Mouse (Mus musculus) kidney, postnatal 25 days (tissue): ENCODE measurements around the gene Lcn8.
"Not testable (repeated sequence)": the region's sequence is repeated elsewhere in the genome, so short reads cannot be mapped to it uniquely, and the experiment has no call there.

Experiments
- DNase-seq, 2 experiments: peaks; one replicate each; pipeline ENCODE4 v3.0.0; 2021; ENCODE audit warnings: mixed read lengths in 2 of 2

Gene Lcn8

DNA sequence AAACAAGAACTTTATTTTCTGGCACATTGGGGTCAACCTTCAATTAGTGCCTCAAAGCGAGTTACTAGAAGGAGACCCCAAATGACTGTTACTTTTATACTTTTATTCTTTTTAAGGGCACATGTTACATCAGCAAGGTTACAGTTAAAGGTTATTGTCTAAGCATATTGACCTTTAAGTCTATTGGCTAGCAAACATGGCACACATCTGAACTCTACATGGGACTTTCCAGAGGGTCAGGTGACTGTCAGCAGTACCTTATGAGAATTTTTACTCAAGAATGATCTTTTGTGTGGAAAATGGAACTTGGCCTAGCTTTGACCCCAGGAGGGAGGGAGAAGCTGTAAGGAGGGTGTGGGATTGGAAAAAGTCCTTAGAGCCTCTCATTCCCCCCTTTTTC lies 13.6 kb downstream of the Lcn8 start:
- DNase-seq: no peak

DNA sequence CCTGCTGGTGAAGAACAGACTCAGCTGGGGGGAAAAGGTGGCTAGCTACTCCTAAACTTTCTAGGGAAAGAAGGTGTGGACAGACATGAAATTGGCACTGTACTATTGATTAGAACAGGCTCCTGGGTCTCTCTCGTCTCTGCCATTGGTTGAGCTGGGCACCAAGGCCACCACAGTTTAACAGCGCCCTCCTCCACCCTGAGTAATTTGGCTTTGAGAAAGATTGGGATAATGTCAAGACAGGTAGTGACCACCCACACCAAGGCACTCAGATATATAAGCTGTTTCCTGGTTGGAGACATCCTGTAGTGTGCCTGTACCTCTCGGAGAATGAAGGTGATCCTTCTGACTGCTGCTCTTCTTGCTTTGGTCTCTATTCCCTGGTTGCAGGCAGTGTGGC lies 23.6 kb downstream of the Lcn8 start, which contains the start of gene Lcn6:
TSS of gene Lcn6 (plus strand) at position 301 of the 400 bp plus-strand sequence.
- DNase-seq: no peak

DNA sequence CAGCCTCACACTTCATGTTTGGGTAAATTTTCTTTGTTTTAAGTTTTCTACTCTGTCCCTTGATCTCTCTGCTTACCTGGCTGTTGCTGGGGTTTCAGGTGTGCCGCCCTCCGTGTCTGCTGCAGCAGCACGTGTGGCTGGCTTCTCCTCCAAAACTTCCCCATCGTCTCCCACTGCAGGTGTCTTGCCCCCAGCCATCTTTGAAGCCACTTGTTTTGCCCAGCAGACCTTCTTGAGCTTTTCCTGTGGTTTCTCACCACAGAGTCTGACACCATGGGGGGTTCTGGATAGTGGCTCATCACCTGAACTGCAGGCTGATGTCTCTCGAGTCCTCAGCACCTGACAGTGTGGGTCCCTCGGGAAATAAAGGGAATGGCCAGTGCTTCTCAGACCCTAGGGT lies 26.6 kb downstream of the Lcn8 start:
- no peak for DNase-seq

DNA sequence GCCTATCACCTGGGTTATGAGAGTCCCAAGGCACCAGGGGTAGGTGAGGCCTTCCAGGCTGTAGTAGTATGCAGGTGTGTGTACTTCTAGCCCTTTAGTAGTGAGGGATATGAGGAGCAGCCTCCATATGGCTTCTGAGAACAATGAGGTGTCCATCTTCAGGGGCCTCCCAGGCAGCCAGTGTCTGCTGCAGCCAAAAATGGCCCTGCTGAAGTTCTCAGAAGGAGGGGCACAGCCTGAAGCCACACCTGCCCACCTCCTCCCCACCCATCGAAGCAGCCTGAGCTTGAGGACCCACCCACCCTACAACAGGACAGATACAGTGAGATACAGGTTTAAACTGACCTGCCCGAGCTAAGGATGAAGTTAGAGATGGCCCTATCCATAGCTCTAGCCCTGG lies 29.5 kb downstream of the Lcn8 start, which contains the start of gene Lcn10:
TSS of gene Lcn10 (plus strand) at position 301 of the 400 bp plus-strand sequence.
- DNase-seq: no peak

DNA sequence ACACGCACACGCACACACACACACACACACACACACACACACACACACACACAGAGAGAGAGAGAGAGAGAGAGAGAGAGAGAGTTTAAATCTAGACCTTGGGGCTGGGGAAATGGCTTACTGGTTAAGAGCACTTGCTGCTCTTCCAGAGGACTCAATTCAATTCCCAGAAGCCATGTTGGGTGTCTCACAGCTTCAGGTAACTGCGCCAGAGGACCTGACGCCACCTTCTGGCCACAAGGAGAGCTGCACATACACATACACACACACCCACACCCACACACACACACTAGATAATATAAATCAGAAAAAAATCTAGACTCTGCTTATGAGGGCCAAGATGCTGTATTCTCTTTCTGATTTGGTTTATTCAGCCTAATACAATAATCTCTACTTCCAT lies 34.0 kb downstream of the Lcn8 start:
- DNase-seq: no peak

DNA sequence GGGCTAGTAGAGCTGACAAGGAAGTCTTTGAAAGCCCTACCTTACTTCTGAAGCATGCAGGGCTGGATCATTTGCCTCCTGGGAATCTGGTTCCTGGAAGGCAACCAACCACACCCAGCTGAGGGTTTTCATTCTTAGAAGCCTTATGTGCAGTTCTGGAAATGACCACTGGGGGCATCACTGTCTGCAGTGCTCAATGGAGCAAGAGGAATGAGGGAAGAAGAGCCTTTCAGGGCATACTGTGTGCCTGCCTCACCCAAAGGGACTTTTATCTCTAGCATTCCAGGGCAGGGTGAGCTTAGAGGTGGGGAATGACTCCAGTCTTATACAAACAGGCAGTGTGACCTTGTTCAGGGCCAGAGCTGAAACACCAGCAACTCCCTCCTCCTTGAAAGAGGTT lies 41.7 kb downstream of the Lcn8 start:
- DNase-seq: peak; percentile 47 to 81

DNA sequence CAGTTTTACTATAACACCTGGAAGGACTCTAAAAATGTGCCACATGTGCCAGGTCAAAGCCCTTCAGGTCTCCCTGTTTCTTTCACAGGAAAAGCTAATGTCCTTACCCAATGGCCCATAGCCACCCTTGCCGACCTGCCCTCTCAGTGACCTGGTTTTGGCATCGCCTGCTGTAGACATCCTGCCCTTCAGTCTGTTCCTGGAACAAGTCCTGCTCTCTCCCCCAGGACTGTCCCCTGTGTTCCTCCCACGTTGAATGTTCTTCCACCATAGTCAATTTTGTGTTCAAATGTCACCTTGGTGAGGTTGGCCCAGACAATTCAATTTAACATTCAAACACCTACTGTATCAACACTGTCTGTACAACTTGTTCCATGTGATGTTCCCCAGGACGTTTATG lies 44.0 kb downstream of the Lcn8 start:
- no peak for DNase-seq

DNA sequence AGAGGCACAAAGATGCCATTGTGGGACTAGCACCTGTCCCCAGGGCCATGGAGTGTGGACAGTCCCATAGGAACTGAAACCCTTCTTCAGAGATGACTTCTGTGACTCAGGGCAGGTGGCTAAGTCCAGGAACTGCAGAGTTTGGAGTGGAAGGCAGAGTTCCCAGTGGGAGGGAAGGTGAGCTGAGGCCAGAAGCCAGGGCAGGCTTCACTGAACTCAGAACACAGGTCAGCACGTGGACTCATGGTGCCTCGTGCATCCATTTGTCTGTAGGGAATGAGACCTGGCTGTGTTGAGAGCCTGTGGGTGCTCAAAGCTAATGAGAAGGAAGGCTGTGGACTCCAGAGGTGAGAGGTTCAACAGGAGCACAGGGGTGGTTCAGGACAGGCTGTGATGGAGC lies 45.8 kb downstream of the Lcn8 start:
- peak in 1 of 2 experiments; percentile 41 for DNase-seq

DNA sequence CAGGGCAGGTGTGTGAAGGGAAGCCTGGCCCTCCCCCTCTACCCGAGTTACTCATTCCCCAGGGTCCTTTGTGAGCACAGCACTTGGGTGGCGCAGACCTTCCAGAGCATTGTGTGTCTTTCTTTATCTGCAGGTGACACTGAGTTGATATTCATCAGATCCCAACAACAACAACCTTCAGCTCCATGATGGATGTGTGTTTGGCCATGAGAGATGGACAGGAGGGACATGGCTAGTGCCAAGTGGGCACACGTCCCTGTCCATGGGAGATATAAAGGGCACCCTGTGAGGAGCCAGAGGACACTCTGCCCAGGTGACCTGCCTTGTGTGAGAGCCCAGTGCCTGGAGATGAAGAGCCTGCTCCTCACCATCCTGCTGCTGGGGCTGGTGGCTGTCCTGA lies 46.8 kb downstream of the Lcn8 start, which contains the start of gene Obp2a:
TSS of gene Obp2a (plus strand) at position 301 of the 400 bp plus-strand sequence.
- not testable (repeated sequence) for DNase-seq

DNA sequence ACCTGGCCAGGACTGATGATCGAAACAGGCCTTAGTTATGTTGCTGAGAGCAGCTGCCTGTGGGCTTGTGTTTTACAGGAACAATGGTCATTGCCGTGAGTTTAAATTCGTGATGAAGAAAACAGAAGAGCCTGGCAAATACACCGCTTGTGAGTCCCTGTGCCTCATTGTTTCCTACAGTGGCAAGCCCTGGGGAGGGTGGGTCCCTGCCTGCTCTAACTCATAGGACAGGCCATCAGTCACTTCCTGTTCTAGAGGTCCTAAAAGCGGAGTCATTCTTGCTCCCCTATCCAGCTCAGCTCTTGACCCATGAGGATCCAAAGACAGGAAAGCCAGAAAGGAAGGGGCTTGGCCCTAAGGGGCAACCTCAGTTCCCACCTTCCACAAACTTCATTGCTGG lies 48.1 kb downstream of the Lcn8 start:
- no peak for DNase-seq

DNA sequence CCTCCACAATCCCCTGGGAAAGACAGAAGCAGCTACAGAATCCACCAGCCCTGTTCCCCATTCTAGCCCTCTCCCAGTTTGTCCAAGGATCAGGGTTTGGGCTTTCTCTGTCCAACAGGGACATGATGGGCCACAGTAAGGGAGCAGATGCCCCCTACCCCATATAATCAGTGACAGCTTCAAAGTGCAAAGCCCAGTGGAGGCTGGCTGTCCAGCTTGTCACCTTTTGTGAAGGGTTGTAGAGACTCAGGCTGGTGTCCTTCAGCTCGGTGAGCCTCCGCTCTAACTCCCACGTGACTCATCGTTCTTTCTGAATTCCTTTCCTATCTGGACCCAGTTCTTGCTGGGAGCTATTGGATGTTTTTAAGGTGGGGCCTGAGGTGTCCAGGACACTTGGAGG lies 50.8 kb downstream of the Lcn8 start:
- DNase-seq: no peak
